In genomic region chr19:12585310-12585709, GRCm38 (mm10) we compare ENCODE assay signal across 22 mouse cellular contexts. TPM values are rescaled to one million over a fixed set of nuclear protein-coding genes. Genes with fewer than 3 reads are reported as not detected.
DNase-seq lines count a peak whose midpoint lies in the region; ATAC-seq and TF ChIP-seq lines count a peak whose summit lies in the region.
"Had no signal": no experiment of that assay in that cellular context is flagged by ENCODE, and none has a peak within 500 bp of the region (broad histone marks: within the 10 kb centered on the region; RNA-seq: fewer than 3 reads in every experiment).

No protein-coding gene starts in this region.

- no peaks in the 10 kb centered on the region for H3K9me3 ChIP-seq in lung, postnatal 0 days (ENCODE audit: low read length)
- no peaks in the 10 kb centered on the region for H3K9me3 ChIP-seq in hindbrain, embryonic 13.5 days
- H3K9me3 ChIP-seq: forebrain, embryonic 13.5 days; G1E; hindbrain, embryonic 15.5 days; limb, embryonic 12.5 days had no signal

- no peaks in the 10 kb centered on the region for H3K79me2 ChIP-seq in heart, adult 2 months (replicated peaks; ENCODE audit: control insufficient read depth, insufficient read depth, low read length)

- peak overlapping the region; percentile 58 for H3K27ac ChIP-seq in heart, adult 2 months
- 0 out of 2 replicates have a peak overlapping the region, but pooled peaks have one; percentile 32 for H3K27ac ChIP-seq in lung, postnatal 0 days (ENCODE audit: low read length)
- H3K27ac ChIP-seq in hindbrain, embryonic 13.5 days, result no peak overlapping the region
- H3K27ac ChIP-seq: forebrain, embryonic 13.5 days; hindbrain, embryonic 15.5 days; left cerebral cortex, adult 2 months; limb, embryonic 12.5 days had no signal

- TF ChIP-seq POLR2A in heart, adult 2 months (IDR thresholded peaks at IDR 0.05; ENCODE audit: insufficient read depth, low read depth, low read length), result no peak

- ATAC-seq in lung, postnatal 0 days, result no peak
- peak; percentile 92 for ATAC-seq in granulocyte monocyte progenitor cell, adult 5-6 weeks (replicated peaks; ENCODE audit: poor library complexity, severe bottlenecking)
- no peak for ATAC-seq in hindbrain, embryonic 13.5 days (ENCODE audit: low FRiP score)
- no peak for ATAC-seq in frontal cortex, adult (ENCODE audit: low TSS enrichment)
- ATAC-seq: forebrain, embryonic 13.5 days had no signal

- H3K4me1 ChIP-seq in heart, adult 2 months (ENCODE audit: control insufficient read depth, insufficient read depth, low read length), result peaks cover 2% of the 10 kb centered on the region
- no peaks in the 10 kb centered on the region for H3K4me1 ChIP-seq in lung, postnatal 0 days (ENCODE audit: insufficient read depth, low read depth, low read length)
- no peaks in the 10 kb centered on the region for H3K4me1 ChIP-seq in hindbrain, embryonic 13.5 days (replicated peaks)
- H3K4me1 ChIP-seq: forebrain, embryonic 13.5 days; hindbrain, embryonic 15.5 days; limb, embryonic 12.5 days had no signal

- no peak overlapping the region for H3K9ac ChIP-seq in heart, adult 2 months (ENCODE audit: low read depth, low read length)
- H3K9ac ChIP-seq in lung, postnatal 0 days (replicated peaks; ENCODE audit: low read depth), result no peak overlapping the region
- no peak overlapping the region for H3K9ac ChIP-seq in hindbrain, embryonic 13.5 days
- H3K9ac ChIP-seq: forebrain, embryonic 13.5 days; hindbrain, embryonic 15.5 days; limb, embryonic 12.5 days had no signal

- DNase-seq in heart, adult 2 months, result peak in 1 of 2 experiments; percentile 21
- no peak for DNase-seq in heart, postnatal 36 days
- peak; percentile 53 for DNase-seq in lung, postnatal 0 days (ENCODE audit: low spot score)
- DNase-seq in lung, adult 18-20 months, result no peak
- DNase-seq in splenic B cell, adult 2 months (ENCODE audit: low read depth, low spot score), result peak; percentile 41
- DNase-seq: adrenal gland, postnatal 10 days; cerebellum, postnatal 10 days; lung, adult 2 months; right cerebral cortex, adult 18-20 months had no signal

- TF ChIP-seq EP300 in heart, adult 2 months (IDR thresholded peaks at IDR 0.05; ENCODE audit: insufficient read depth, low read depth, low read length), result no peak
- 0 out of 2 replicates have a peak, but pooled peaks have one; percentile 47 for TF ChIP-seq EP300 in lung, postnatal 0 days (IDR thresholded peaks at IDR 0.05)

- H3K36me3 ChIP-seq in heart, adult 2 months (ENCODE audit: control insufficient read depth, insufficient read depth, low read length), result peaks cover 18% of the 10 kb centered on the region
- no peaks in the 10 kb centered on the region for H3K36me3 ChIP-seq in lung, postnatal 0 days (ENCODE audit: insufficient read depth, low read length)
- peaks cover 26% of the 10 kb centered on the region for H3K36me3 ChIP-seq in splenic B cell, adult 2 months (ENCODE audit: control insufficient read depth, insufficient read depth, low read length, poor library complexity, severe bottlenecking)
- H3K36me3 ChIP-seq in hindbrain, embryonic 13.5 days, result 0 out of 2 replicates have a peak, but pooled peaks cover 4% of the 10 kb centered on the region
- H3K36me3 ChIP-seq: G1E; hindbrain, embryonic 15.5 days had no signal

- no peak for TF ChIP-seq CTCF in heart, adult 2 months (IDR thresholded peaks at IDR 0.05)
- TF ChIP-seq CTCF in lung, postnatal 0 days (IDR thresholded peaks at IDR 0.05), result no peak

- H3K27me3 ChIP-seq in heart, adult 2 months (ENCODE audit: control insufficient read depth, insufficient read depth, low read length), result no peaks in the 10 kb centered on the region
- H3K27me3 ChIP-seq in lung, postnatal 0 days (replicated peaks; ENCODE audit: insufficient read depth, low read length), result no peaks in the 10 kb centered on the region
- H3K27me3 ChIP-seq in splenic B cell, adult 2 months (ENCODE audit: control insufficient read depth, insufficient read depth, low read length, poor library complexity, severe bottlenecking), result no peaks in the 10 kb centered on the region
- H3K27me3 ChIP-seq in hindbrain, embryonic 13.5 days, result no peaks in the 10 kb centered on the region
- H3K27me3 ChIP-seq: forebrain, embryonic 13.5 days; hindbrain, embryonic 15.5 days; limb, embryonic 12.5 days had no signal

- no peak overlapping the region for H3K4me3 ChIP-seq in heart, adult 2 months
- H3K4me3 ChIP-seq in lung, postnatal 0 days (ENCODE audit: low read depth, low read length), result no peak overlapping the region
- H3K4me3 ChIP-seq in hindbrain, embryonic 13.5 days, result no peak overlapping the region
- H3K4me3 ChIP-seq: forebrain, embryonic 13.5 days; hindbrain, embryonic 15.5 days; left cerebral cortex, adult 2 months; limb, embryonic 12.5 days; myocyte had no signal

- 32% methylated on average over 4 of the region's 4 CpGs for WGBS in heart, adult 2 months
- WGBS in lung, postnatal 0 days, result 48% methylated on average over 4 of the region's 4 CpGs
- WGBS in hindbrain, embryonic 13.5 days, result 80% methylated on average over 4 of the region's 4 CpGs

- intact Hi-C loops in heart, adult 2 months (cut with DNase I), result no loop called here
- intact Hi-C loops in heart, postnatal 36 days (cut with DNase I), result no loop called here

- H3K4me2 ChIP-seq in lung, postnatal 0 days (replicated peaks; ENCODE audit: low read depth, low read length), result no peak overlapping the region
- H3K4me2 ChIP-seq in hindbrain, embryonic 13.5 days, result no peak overlapping the region
- H3K4me2 ChIP-seq: forebrain, embryonic 13.5 days; hindbrain, embryonic 15.5 days; limb, embryonic 12.5 days; midbrain, embryonic 11.5 days had no signal

RNA-seq across cellular contexts. Expression of gene Gm4952, which starts 14.5 kb away (rescaled TPM):
- total RNA-seq in heart, adult 2 months (2021), result not detected
- polyA plus RNA-seq in heart, adult 2 months (2012; rRNA removed), result not detected in 2 replicates
- total RNA-seq in heart, postnatal 36 days (2021), result not detected
- polyA plus RNA-seq in lung, postnatal 0 days (2015; fragmentation: Nextera tagmentation; extraction: Ambion mirVana), result not detected in 2 replicates
- not detected in 2 replicates for total RNA-seq in granulocyte monocyte progenitor cell, adult 5-6 weeks (2014; fragmentation: Nextera tagmentation)
- not detected in 2 replicates for total RNA-seq in granulocyte monocyte progenitor cell, adult 5-6 weeks (2017)
- 0.19 TPM in 1 of 2 replicates, not detected in the other for polyA plus RNA-seq in hindbrain, embryonic 13.5 days (2015; fragmentation: Nextera tagmentation; extraction: Ambion mirVana)
- polyA plus RNA-seq: forebrain, embryonic 13.5 days; G1E; heart, embryonic 14.5 days; limb, embryonic 12.5 days; lung, adult 2 months; midbrain, embryonic 11.5 days; myocyte; testis, adult 2 months; urinary bladder, adult 2 months had no signal

RNA-seq across cellular contexts. Expression of gene Fam111a, which starts 39.8 kb away (rescaled TPM):
- 1 to 10 TPM; 4.4 to 4.7 TPM for total RNA-seq in heart, adult 2 months (2021)
- 1.5 and 2.7 TPM in 2 replicates for polyA plus RNA-seq in heart, adult 2 months (2012; rRNA removed)
- 1 to 10 TPM; 5.9 to 6.9 TPM for total RNA-seq in heart, postnatal 36 days (2021)
- polyA plus RNA-seq in lung, postnatal 0 days (2015; fragmentation: Nextera tagmentation; extraction: Ambion mirVana), result 7.4 and 8.8 TPM in 2 replicates
- total RNA-seq in granulocyte monocyte progenitor cell, adult 5-6 weeks (2014; fragmentation: Nextera tagmentation), result 156 and 158 TPM in 2 replicates
- 230 and 279 TPM in 2 replicates for total RNA-seq in granulocyte monocyte progenitor cell, adult 5-6 weeks (2017)
- polyA plus RNA-seq in hindbrain, embryonic 13.5 days (2015; fragmentation: Nextera tagmentation; extraction: Ambion mirVana), result 7.8 and 8.0 TPM in 2 replicates

RNA-seq across cellular contexts. Expression of gene Glyat, which starts 47.8 kb away (rescaled TPM):
- total RNA-seq in heart, adult 2 months (2021), result not detected
- polyA plus RNA-seq in heart, adult 2 months (2012; rRNA removed), result 0.20 TPM in 1 of 2 replicates, not detected in the other
- total RNA-seq in heart, postnatal 36 days (2021), result not detected
- polyA plus RNA-seq in lung, postnatal 0 days (2015; fragmentation: Nextera tagmentation; extraction: Ambion mirVana), result not detected in 2 replicates
- total RNA-seq in granulocyte monocyte progenitor cell, adult 5-6 weeks (2014; fragmentation: Nextera tagmentation), result not detected in 2 replicates
- total RNA-seq in granulocyte monocyte progenitor cell, adult 5-6 weeks (2017), result not detected in 2 replicates
- 0.05 TPM in 1 of 2 replicates, not detected in the other for polyA plus RNA-seq in hindbrain, embryonic 13.5 days (2015; fragmentation: Nextera tagmentation; extraction: Ambion mirVana)
- total RNA-seq: left cerebral cortex, adult 2 months had no signal
- polyA plus RNA-seq: forebrain, embryonic 13.5 days; G1E; heart, embryonic 14.5 days; hindbrain, embryonic 15.5 days; limb, embryonic 12.5 days; lung, adult 2 months; midbrain, embryonic 11.5 days; myocyte; testis, adult 2 months had no signal

Comparison
In these comparisons a context has a peak if more than half of its experiments do, and no peak if none do; other contexts are left out.
1. DNase-seq: peak in lung, postnatal 0 days (single experiment) and splenic B cell, adult 2 months (single experiment); none in heart, postnatal 36 days (0 of 2) and lung, adult 18-20 months (0 of 2).
2. RNA of gene Fam111a, which starts 39.8 kb away (total RNA-seq): 156 to 279 TPM in granulocyte monocyte progenitor cell, adult 5-6 weeks; 5.9 to 6.9 TPM in heart, postnatal 36 days and 4.4 to 4.7 TPM in heart, adult 2 months; every median in the first group is over 10 times any median in the second.